Mouse (Mus musculus): Measurements from ENCODE around the gene Cask. TPM values are rescaled to one million over a fixed set of nuclear protein-coding genes. Genes with fewer than 3 reads are reported as not detected.
A peak's percentile ranks its signal among the peaks of the same experiment; 100 is the strongest.

Cask gene
- polyA plus RNA-seq, 1 experiment = 9.2 TPM

DNA sequence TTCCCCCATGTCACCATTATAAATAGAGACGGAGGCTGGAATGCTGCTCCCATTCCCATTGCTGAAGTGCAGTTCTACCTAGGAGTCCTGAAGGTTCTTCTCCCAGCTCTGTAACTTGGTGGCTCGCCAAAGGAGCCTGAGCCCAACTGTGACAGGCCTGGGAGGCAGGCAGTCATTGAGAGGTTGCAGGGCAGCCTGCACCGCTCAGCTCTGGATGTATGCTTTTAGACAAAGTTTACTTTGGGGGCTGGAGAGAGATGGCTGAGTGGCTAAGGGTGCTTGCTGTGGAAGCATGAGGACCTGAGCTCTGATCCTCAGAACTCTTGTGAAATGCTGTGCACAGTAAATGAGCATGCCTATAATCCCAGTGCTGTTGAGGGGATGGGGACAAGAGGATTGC is 360.2 kb downstream of the Cask start:
- Histone ChIP-seq H3K27ac (ENCODE audit: insufficient read depth, low read depth, low read length) (no peak overlapping the region), H3K4me3 (ENCODE audit: low read depth, low read length) (no peak overlapping the region), H3K4me1 (ENCODE audit: control insufficient read depth, insufficient read depth, insufficient read length, low read length) (peaks cover 8% of the 10 kb centered on the region; the same call in 1 of the 2 replicates), H3K27me3 (ENCODE audit: control insufficient read depth, insufficient read depth, low read length) (no peaks in the 10 kb centered on the region; the same call in 1 of the 2 replicates), H3K36me3 (ENCODE audit: control insufficient read depth, insufficient read depth, low read length) (no peaks in the 10 kb centered on the region)
- 85% methylated on average over 3 of the region's 3 CpGs for WGBS
- TF ChIP-seq CTCF (IDR thresholded peaks at IDR 0.05; ENCODE audit: extremely low read depth, insufficient read length, insufficient replicate concordance, low read depth, low read length) (no peak), POLR2A (IDR thresholded peaks at IDR 0.05; ENCODE audit: low read depth, low read length) (no peak)

DNA sequence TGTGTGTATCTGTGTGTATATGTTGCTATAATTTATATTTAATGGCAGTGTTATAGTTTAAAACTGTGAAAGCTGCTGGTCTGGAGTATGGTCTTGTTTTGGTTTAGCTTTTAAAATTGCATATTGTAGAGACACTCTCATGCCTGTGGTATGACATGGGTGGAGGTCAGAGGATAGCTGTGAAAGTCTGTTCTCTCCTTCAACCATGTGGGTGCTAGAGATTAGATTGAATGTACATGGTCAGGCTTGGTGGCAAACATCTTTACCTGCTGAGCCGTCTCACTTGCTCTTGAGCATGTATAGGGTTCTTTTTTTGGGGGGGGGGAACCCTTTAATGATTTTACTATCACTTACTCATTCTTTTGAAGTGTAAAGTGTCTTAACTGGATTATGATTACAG is 361.4 kb downstream of the Cask start:
- Histone ChIP-seq H3K27ac (ENCODE audit: insufficient read depth, low read depth, low read length) (no peak overlapping the region), H3K27me3 (ENCODE audit: control insufficient read depth, insufficient read depth, low read length) (no peaks in the 10 kb centered on the region; the same call in 1 of the 2 replicates), H3K4me1 (ENCODE audit: control insufficient read depth, insufficient read depth, insufficient read length, low read length) (peaks cover 12% of the 10 kb centered on the region; the same call in 1 of the 2 replicates), H3K4me3 (ENCODE audit: low read depth, low read length) (no peak overlapping the region), H3K36me3 (ENCODE audit: control insufficient read depth, insufficient read depth, low read length) (no peaks in the 10 kb centered on the region)
- no peak for TF ChIP-seq CTCF (IDR thresholded peaks at IDR 0.05; ENCODE audit: extremely low read depth, insufficient read length, insufficient replicate concordance, low read depth, low read length)
- TF ChIP-seq POLR2A (IDR thresholded peaks at IDR 0.05; ENCODE audit: low read depth, low read length) = no peak
- 95% methylated on average over 1 of the region's 1 CpGs for WGBS

DNA sequence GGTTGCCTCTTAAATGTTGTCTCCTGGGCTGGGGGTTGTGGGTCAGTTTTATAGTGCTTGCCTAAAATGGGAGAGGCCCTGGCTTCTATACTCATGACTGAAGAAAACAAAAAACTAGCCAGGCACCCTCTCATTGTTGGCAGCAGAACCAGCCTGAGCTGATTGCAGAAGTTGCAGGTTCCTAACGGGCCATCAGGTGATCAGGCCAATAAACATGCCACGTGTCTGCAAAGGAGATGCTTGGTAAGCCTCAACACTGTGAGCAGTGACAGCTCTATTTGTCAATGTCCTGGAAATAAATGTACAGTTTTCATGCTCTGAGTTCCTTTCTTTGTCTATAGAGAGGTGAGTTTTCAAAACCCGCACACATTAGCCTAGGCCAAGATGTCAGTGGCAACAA is 362.2 kb downstream of the Cask start:
- WGBS = 58% methylated on average over 3 of the region's 3 CpGs
- peaks cover 14% of the 10 kb centered on the region; the same call in 1 of the 2 replicates for H3K4me1 ChIP-seq (ENCODE audit: control insufficient read depth, insufficient read depth, insufficient read length, low read length)

DNA sequence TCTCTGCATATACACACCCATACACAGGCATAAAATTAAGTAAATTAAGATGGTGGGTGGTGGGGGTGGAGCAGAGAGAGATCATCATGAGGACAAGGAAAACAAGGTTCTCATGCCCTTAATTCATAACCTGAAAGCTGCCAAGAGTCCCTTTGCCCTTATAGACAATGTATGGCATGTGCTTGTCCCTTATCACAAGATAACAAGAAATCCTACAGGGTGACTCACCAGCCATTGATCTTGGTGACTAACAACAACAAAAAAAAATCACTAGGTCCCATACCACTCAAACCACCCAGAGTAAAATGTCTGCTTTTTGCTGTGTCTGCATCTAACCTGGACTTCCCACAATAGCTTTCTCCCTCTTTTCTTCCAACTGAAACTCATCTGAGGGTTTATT is 366.7 kb downstream of the Cask start:
- TF ChIP-seq POLR2A (IDR thresholded peaks at IDR 0.05; ENCODE audit: low read depth, low read length) (no peak), CTCF (IDR thresholded peaks at IDR 0.05; ENCODE audit: extremely low read depth, insufficient read length, insufficient replicate concordance, low read depth, low read length) (no peak)
- Histone ChIP-seq H3K27me3 (ENCODE audit: control insufficient read depth, insufficient read depth, low read length) (no peaks in the 10 kb centered on the region; the same call in 1 of the 2 replicates), H3K27ac (ENCODE audit: insufficient read depth, low read depth, low read length) (0 out of 2 replicates have a peak overlapping the region, but pooled peaks have one; percentile 35), H3K36me3 (ENCODE audit: control insufficient read depth, insufficient read depth, low read length) (no peaks in the 10 kb centered on the region), H3K4me3 (ENCODE audit: low read depth, low read length) (no peak overlapping the region), H3K4me1 (ENCODE audit: control insufficient read depth, insufficient read depth, insufficient read length, low read length) (peaks cover 14% of the 10 kb centered on the region; the same call in 1 of the 2 replicates)

More for the DNA sequence above, 362.2 kb downstream of the Cask start:
- Histone ChIP-seq H3K27ac (ENCODE audit: insufficient read depth, low read depth, low read length) (no peak overlapping the region), H3K36me3 (ENCODE audit: control insufficient read depth, insufficient read depth, low read length) (no peaks in the 10 kb centered on the region), H3K27me3 (ENCODE audit: control insufficient read depth, insufficient read depth, low read length) (no peaks in the 10 kb centered on the region; the same call in 1 of the 2 replicates), H3K4me3 (ENCODE audit: low read depth, low read length) (no peak overlapping the region)
- TF ChIP-seq CTCF (IDR thresholded peaks at IDR 0.05; ENCODE audit: extremely low read depth, insufficient read length, insufficient replicate concordance, low read depth, low read length) (no peak), POLR2A (IDR thresholded peaks at IDR 0.05; ENCODE audit: low read depth, low read length) (no peak)

DNA sequence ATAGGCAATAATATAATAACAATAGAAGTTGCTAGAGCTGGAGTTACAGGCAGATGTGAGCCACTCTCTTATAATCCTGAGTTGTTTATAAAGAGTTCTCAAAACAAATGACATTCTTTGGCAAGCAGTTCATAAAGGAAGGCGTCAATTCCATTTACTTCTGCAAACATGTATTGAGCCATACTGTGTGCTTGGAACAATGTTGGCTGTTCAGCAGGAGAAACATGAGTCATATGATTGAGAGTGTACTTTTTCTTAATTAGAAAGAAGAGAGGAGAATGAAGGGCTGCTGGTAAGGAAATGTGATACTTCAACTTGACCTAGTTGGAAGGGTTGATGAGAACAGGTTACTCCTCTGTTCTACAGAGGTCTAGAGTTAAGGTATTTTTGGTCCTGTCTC is 368.6 kb downstream of the Cask start:
- TF ChIP-seq POLR2A (IDR thresholded peaks at IDR 0.05; ENCODE audit: low read depth, low read length) (no peak), CTCF (IDR thresholded peaks at IDR 0.05; ENCODE audit: extremely low read depth, insufficient read length, insufficient replicate concordance, low read depth, low read length) (no peak)
- H3K27ac ChIP-seq (ENCODE audit: insufficient read depth, low read depth, low read length) = no peak overlapping the region
- no peak overlapping the region for H3K4me3 ChIP-seq (ENCODE audit: low read depth, low read length)
- peaks cover 14% of the 10 kb centered on the region; the same call in 1 of the 2 replicates for H3K4me1 ChIP-seq (ENCODE audit: control insufficient read depth, insufficient read depth, insufficient read length, low read length)
- H3K36me3 ChIP-seq (ENCODE audit: control insufficient read depth, insufficient read depth, low read length) = no peaks in the 10 kb centered on the region
- no peaks in the 10 kb centered on the region; the same call in 1 of the 2 replicates for H3K27me3 ChIP-seq (ENCODE audit: control insufficient read depth, insufficient read depth, low read length)
- 61% methylated on average over 1 of the region's 1 CpGs for WGBS

DNA sequence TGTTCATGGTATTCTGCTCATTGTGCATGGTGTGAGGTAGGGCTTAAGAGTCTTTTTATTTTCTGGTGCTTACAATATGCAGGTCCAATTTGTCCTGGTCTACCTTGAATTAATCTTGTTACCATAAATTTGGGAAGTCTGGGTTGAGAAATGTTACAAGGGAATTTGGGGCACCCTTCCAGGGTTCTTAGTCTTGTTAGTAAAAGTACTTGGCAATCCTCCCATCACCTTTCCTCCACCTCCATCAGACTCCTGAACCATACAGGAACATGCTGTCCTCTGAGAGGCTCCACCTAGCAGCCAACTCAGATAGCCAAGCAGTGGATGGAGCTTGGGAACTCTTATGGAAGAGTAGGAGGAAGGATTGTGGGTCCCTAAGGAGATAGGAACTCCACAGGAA is 371.6 kb downstream of the Cask start:
- no peaks in the 10 kb centered on the region for H3K36me3 ChIP-seq (ENCODE audit: control insufficient read depth, insufficient read depth, low read length)
- TF ChIP-seq CTCF (IDR thresholded peaks at IDR 0.05; ENCODE audit: extremely low read depth, insufficient read length, insufficient replicate concordance, low read depth, low read length) (no peak), POLR2A (IDR thresholded peaks at IDR 0.05; ENCODE audit: low read depth, low read length) (no peak)
- no peak overlapping the region for H3K4me3 ChIP-seq (ENCODE audit: low read depth, low read length)

DNA sequence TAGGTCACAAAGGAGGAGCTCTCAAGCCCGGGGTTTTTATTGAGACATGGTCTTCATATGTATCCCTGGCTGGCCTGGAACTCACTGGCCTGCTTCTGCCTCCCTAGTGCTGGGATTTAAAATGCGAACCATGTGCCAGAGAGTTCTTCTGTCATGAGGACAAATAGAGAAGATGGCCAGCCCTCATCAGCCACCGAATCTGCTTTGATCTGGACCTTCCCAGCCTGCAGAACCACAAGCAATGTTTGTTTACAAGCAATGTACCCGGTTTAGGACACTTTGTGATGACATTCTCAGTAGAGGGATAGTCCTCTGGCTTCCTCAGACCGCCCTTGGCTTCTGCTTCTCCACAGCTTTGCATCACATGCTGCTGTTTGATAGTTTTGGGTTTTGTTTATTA is 372.9 kb downstream of the Cask start:
- WGBS = 60% methylated on average over 5 of the region's 5 CpGs
- Histone ChIP-seq H3K4me1 (ENCODE audit: control insufficient read depth, insufficient read depth, insufficient read length, low read length) (no peaks in the 10 kb centered on the region), H3K36me3 (ENCODE audit: control insufficient read depth, insufficient read depth, low read length) (no peaks in the 10 kb centered on the region), H3K27ac (ENCODE audit: insufficient read depth, low read depth, low read length) (no peak overlapping the region), H3K27me3 (ENCODE audit: control insufficient read depth, insufficient read depth, low read length) (no peaks in the 10 kb centered on the region), H3K4me3 (ENCODE audit: low read depth, low read length) (no peak overlapping the region)
- no peak for TF ChIP-seq POLR2A (IDR thresholded peaks at IDR 0.05; ENCODE audit: low read depth, low read length)
- TF ChIP-seq CTCF (IDR thresholded peaks at IDR 0.05; ENCODE audit: extremely low read depth, insufficient read length, insufficient replicate concordance, low read depth, low read length) = no peak

More for the DNA sequence above, 371.6 kb downstream of the Cask start:
- Histone ChIP-seq H3K27me3 (ENCODE audit: control insufficient read depth, insufficient read depth, low read length) (no peaks in the 10 kb centered on the region), H3K27ac (ENCODE audit: insufficient read depth, low read depth, low read length) (no peak overlapping the region), H3K4me1 (ENCODE audit: control insufficient read depth, insufficient read depth, insufficient read length, low read length) (0 out of 2 replicates have a peak, but pooled peaks cover 2% of the 10 kb centered on the region)
